Mouse (Mus musculus) liver, embryonic 14.5 days (tissue): ENCODE results near the gene Stk38.

Experiments
- CTCF ChIP-seq: IDR thresholded peaks from 2 replicates; pipeline ENCODE4 v1.5.1; 2016; ENCODE audit warnings: antibody characterized with exemption, low read depth, control low read depth
- EP300 ChIP-seq: IDR thresholded peaks from 2 replicates; pipeline ENCODE4 v1.6.1; 2016; ENCODE audit warnings: antibody characterized with exemption, low read depth

- no peak for TF ChIP-seq EP300
- TF ChIP-seq CTCF: no peak
These were observed 46.0 kb upstream of the Stk38 start for GRCm38 (mm10) chr17:29053841-29054240.
